Mouse (Mus musculus) neural tube, embryonic 14.5 days (tissue): ENCODE measurements around the gene Lama2. TPM values are rescaled to one million over a fixed set of nuclear protein-coding genes. Genes with fewer than 3 reads are reported as not detected.
A peak's percentile ranks its signal among the peaks of the same experiment; 100 is the strongest.

Experiments used
- ATAC-seq: fragments of 200-750 bp; cut with Nextera tagmentation; 2 replicates; pipeline ENCODE4 v1.8.0; 2017; ENCODE audit warnings: low read depth, mild to moderate bottlenecking, moderate TSS enrichment, moderate library complexity
- H3K27ac ChIP-seq: fragments of 300-500 bp; sonication (generic); 2 replicates; pipeline ENCODE4 v1.5.1; 2014; ENCODE audit warnings: low read depth, mild to moderate bottlenecking, control low read depth, low read length, moderate library complexity, mixed read lengths
- H3K27me3 ChIP-seq: fragments of 300-500 bp; sonication (generic); 2 replicates; pipeline ENCODE4 v1.6.1; 2014; ENCODE audit warnings: low read length; ENCODE audit not compliant: control insufficient read depth, insufficient read depth
- H3K36me3 ChIP-seq: fragments of 300-500 bp; sonication (generic); 2 replicates; pipeline ENCODE4 v1.6.1; 2014; ENCODE audit warnings: low read length, mixed read lengths; ENCODE audit not compliant: control insufficient read depth, insufficient read depth
- H3K4me1 ChIP-seq: fragments of 300-500 bp; sonication (generic); 2 replicates; pipeline ENCODE4 v1.6.1; 2014; ENCODE audit warnings: low read length; ENCODE audit not compliant: control insufficient read depth, insufficient read depth
- H3K4me2 ChIP-seq: fragments of 300-500 bp; sonication (generic); 2 replicates; pipeline ENCODE4 v1.6.1; 2014; ENCODE audit warnings: mild to moderate bottlenecking, low read depth, low read length, control low read depth
- H3K4me3 ChIP-seq: fragments of 300-500 bp; sonication (generic); 2 replicates; pipeline ENCODE4 v1.5.1; 2014; ENCODE audit warnings: low read depth, low read length, control low read depth, mixed read lengths
- H3K9ac ChIP-seq: fragments of 300-500 bp; sonication (generic); replicated peaks from 2 replicates; pipeline ENCODE4 v1.6.1; 2014; ENCODE audit warnings: low read depth, mild to moderate bottlenecking, control low read depth, low read length, mixed read lengths
- H3K9me3 ChIP-seq: fragments of 300-500 bp; sonication (generic); 2 replicates; pipeline ENCODE4 v1.6.1; 2016; ENCODE audit warnings: low read length; ENCODE audit not compliant: control insufficient read depth
- WGBS: fragments of 180-500 bp; shearing (Covaris S2); extraction: QIAGEN DNeasy Blood & Tissue Kit; methylation state at CpG from one replicate; pipeline ENCODE4 v1.1.7; 2014; 5-methylcytosine and 5-hydroxymethylcytosine counted together
- polyA plus RNA-seq: library from polyadenylated mRNA; unstranded; fragments of >200 nt; fragmentation: Nextera tagmentation; extraction: Ambion mirVana; gene quantifications from 2 replicates; pipeline ENCODE4 v1.2.1, GENCODE M21; 2014

The Lama2 gene
- polyA plus RNA-seq, 1 experiment from 2014 or later: 0.86 TPM

- H3K27ac ChIP-seq: no peak overlapping the region
- WGBS: 20% methylated on average over 18 of the region's 18 CpGs
These were observed 2.7 kb downstream of the Lama2 start for GRCm38 (mm10) chr10:27616641-27617415.

DNA sequence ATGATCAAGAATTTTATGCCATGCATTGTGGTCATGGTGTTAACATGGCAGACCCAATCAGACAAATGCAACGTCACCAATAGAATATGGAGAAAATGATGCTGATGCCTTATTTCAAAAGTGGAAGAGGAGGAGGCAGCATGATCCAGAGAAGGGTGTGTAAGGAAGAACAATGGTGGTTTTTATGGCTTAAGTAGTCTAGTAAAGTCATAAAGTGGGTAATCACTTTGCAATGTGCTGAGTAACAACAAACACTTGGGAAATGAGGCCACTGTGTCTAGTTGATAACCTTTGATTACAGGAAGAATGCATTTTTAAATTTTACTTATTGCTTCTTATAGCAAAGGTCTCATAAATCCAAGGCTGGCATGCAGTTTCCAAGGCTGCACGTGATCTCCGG lies 23.9 kb downstream of the Lama2 start:
- no peak overlapping the region for H3K9ac ChIP-seq
- H3K36me3 ChIP-seq: no peaks in the 10 kb centered on the region
- no peak overlapping the region for H3K4me3 ChIP-seq
- no peak overlapping the region for H3K27ac ChIP-seq
- H3K27me3 ChIP-seq: no peaks in the 10 kb centered on the region
- H3K9me3 ChIP-seq: no peaks in the 10 kb centered on the region
- 44% methylated on average over 3 of the region's 3 CpGs for WGBS
- ATAC-seq: no peak
- H3K4me1 ChIP-seq: no peaks in the 10 kb centered on the region
- H3K4me2 ChIP-seq: no peak overlapping the region

More at GRCm38 (mm10) chr10:27616641-27617415, 2.7 kb downstream of the Lama2 start:
- Histone ChIP-seq H3K4me2 (peak overlapping the region; percentile 32), H3K27me3 (no peaks in the 10 kb centered on the region), H3K4me3 (peak overlapping the region; percentile 8), H3K36me3 (no peaks in the 10 kb centered on the region), H3K9ac (no peak overlapping the region), H3K4me1 (no peaks in the 10 kb centered on the region), H3K9me3 (no peaks in the 10 kb centered on the region)
- ATAC-seq: peak; percentile 44; the same call in 1 of the 2 replicates

DNA sequence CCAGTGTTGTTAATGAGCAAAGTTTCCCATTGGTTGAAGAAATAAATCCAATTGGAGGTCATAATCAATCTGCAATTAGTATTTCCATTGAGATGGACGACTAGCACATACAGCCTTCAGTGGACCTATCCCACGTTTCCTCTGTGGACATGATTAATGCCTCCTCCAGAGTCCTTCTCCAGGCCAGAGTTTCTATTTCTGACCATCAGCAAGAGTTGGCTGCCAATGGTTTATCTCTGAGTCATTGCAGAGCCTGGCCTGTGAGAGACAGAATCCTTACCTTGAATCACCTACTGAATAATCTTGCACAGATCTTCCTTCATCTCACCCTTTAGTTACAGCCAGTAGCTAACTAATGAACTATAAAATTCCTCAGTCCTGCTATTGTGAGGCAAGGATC lies 86.3 kb downstream of the Lama2 start:
- ATAC-seq: no peak
- Histone ChIP-seq H3K27me3 (no peaks in the 10 kb centered on the region), H3K4me2 (no peak overlapping the region), H3K36me3 (no peaks in the 10 kb centered on the region), H3K27ac (no peak overlapping the region), H3K4me1 (no peaks in the 10 kb centered on the region), H3K9me3 (no peaks in the 10 kb centered on the region), H3K9ac (no peak overlapping the region), H3K4me3 (no peak overlapping the region)
- WGBS: 63% methylated on average over 2 of the region's 2 CpGs

DNA sequence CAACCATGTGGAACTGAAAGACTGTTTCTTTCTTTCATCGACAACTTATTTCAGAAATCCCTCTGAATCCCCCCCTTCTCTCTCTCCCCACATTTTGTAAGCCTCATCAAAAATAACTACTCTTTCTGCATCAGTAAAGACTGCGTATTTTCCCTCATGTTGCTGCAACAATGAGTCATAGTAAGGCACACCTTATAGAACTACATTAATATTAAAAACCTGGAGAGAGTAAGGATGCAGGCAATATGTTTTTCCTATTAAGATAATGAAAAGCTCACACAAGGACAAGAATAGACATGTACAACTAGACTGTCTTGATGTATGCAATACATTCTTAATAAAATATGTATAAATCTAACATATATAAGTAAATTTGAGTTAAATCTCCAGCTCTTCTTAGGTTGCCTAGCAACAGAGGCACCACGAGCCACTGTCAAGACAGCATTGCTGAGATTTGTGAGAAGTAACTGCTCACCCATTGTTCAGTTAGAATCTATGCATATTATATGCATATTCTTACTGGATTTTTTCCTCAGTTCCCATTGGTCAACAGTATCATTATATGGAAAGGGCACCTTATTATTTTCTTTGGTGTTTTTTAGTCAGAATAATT lies 110.6 kb downstream of the Lama2 start:
- 58% methylated on average over 3 of the region's 3 CpGs for WGBS
- no peaks in the 10 kb centered on the region for H3K4me1 ChIP-seq
- H3K9me3 ChIP-seq: no peaks in the 10 kb centered on the region
- H3K9ac ChIP-seq: no peak overlapping the region
- ATAC-seq: peak; percentile 58; the same call in 1 of the 2 replicates
- no peaks in the 10 kb centered on the region for H3K36me3 ChIP-seq
- no peaks in the 10 kb centered on the region for H3K27me3 ChIP-seq
- H3K27ac ChIP-seq: no peak overlapping the region
- H3K4me3 ChIP-seq: no peak overlapping the region
- H3K4me2 ChIP-seq: no peak overlapping the region

DNA sequence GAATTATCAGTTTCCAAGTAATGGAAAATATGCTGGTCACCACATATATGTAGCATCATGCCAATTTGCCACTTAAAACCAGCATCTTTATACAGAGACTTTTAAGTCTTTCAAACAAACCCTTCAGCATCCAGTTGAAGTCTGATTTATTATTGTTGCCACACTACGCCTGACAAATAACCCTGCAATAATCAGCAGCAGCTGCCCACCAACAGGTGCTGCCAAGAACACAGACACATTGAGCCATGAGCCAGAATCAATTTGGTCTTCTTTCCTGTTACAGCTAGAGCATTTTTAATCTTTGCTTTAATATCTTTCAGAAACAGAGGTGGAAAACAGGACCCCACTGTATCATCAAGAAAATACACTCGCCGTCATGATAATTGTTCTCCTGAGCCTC lies 118.7 kb downstream of the Lama2 start:
- no peaks in the 10 kb centered on the region for H3K27me3 ChIP-seq
- H3K9me3 ChIP-seq: no peaks in the 10 kb centered on the region
- 52% methylated on average over 3 of the region's 3 CpGs for WGBS
- H3K36me3 ChIP-seq: no peaks in the 10 kb centered on the region
- H3K4me3 ChIP-seq: no peak overlapping the region
- H3K27ac ChIP-seq: no peak overlapping the region
- no peak overlapping the region for H3K4me2 ChIP-seq
- 0 out of 2 replicates have a peak, but pooled peaks have one; percentile 38 for ATAC-seq
- H3K9ac ChIP-seq: no peak overlapping the region
- H3K4me1 ChIP-seq: no peaks in the 10 kb centered on the region

- no peaks in the 10 kb centered on the region for H3K36me3 ChIP-seq
- 100% methylated on average over 1 of the region's 1 CpGs for WGBS
These were observed 131.1 kb downstream of the Lama2 start for GRCm38 (mm10) chr10:27488452-27488851.

GRCm38 (mm10) chr10:27484041-27484440 lies 135.5 kb downstream of the Lama2 start:
- no peak overlapping the region for H3K4me3 ChIP-seq
- H3K27ac ChIP-seq: no peak overlapping the region
- no peaks in the 10 kb centered on the region for H3K27me3 ChIP-seq
- H3K9me3 ChIP-seq: no peaks in the 10 kb centered on the region
- no peak for ATAC-seq
- H3K4me2 ChIP-seq: no peak overlapping the region
- H3K36me3 ChIP-seq: no peaks in the 10 kb centered on the region
- no peak overlapping the region for H3K9ac ChIP-seq
- H3K4me1 ChIP-seq: no peaks in the 10 kb centered on the region
- 77% methylated on average over 1 of the region's 1 CpGs for WGBS

More at GRCm38 (mm10) chr10:27488452-27488851, 131.1 kb downstream of the Lama2 start:
- H3K4me1 ChIP-seq: no peaks in the 10 kb centered on the region
- no peak overlapping the region for H3K4me3 ChIP-seq
- H3K9me3 ChIP-seq: no peaks in the 10 kb centered on the region
- ATAC-seq: no peak
- no peak overlapping the region for H3K9ac ChIP-seq
- H3K27me3 ChIP-seq: no peaks in the 10 kb centered on the region
- no peak overlapping the region for H3K4me2 ChIP-seq
- no peak overlapping the region for H3K27ac ChIP-seq

GRCm38 (mm10) chr10:27475540-27475939 lies 144.0 kb downstream of the Lama2 start:
- no peaks in the 10 kb centered on the region for H3K4me1 ChIP-seq
- no peaks in the 10 kb centered on the region for H3K36me3 ChIP-seq
- WGBS: 37% methylated on average over 3 of the region's 3 CpGs
- H3K4me3 ChIP-seq: no peak overlapping the region
- H3K27ac ChIP-seq: no peak overlapping the region
- H3K9ac ChIP-seq: no peak overlapping the region
- H3K9me3 ChIP-seq: no peaks in the 10 kb centered on the region
- H3K4me2 ChIP-seq: no peak overlapping the region
- no peaks in the 10 kb centered on the region for H3K27me3 ChIP-seq
- ATAC-seq: no peak

- Histone ChIP-seq H3K36me3 (no peaks in the 10 kb centered on the region), H3K4me2 (no peak overlapping the region), H3K27ac (no peak overlapping the region), H3K4me1 (no peaks in the 10 kb centered on the region), H3K4me3 (no peak overlapping the region), H3K9ac (no peak overlapping the region), H3K27me3 (no peaks in the 10 kb centered on the region), H3K9me3 (no peaks in the 10 kb centered on the region)
- WGBS: 55% methylated on average over 1 of the region's 1 CpGs
- no peak for ATAC-seq
These were observed 151.3 kb downstream of the Lama2 start for GRCm38 (mm10) chr10:27468274-27468673.
